Mouse (Mus musculus) forebrain, embryonic 11.5 days (tissue): ENCODE data around the gene Cped1. TPM values are rescaled to one million over a fixed set of nuclear protein-coding genes. Genes with fewer than 3 reads are reported as not detected.
A peak's percentile ranks its signal among the peaks of the same experiment; 100 is the strongest.

Source experiments
- ATAC-seq: fragments of 200-750 bp; cut with Nextera tagmentation; replicated peaks from 2 replicates; pipeline ENCODE4 v1.8.0; 2017; ENCODE audit warnings: moderate TSS enrichment; ENCODE audit not compliant: low FRiP score
- DNase-seq: peaks from one replicate; pipeline ENCODE4 v3.0.0-alpha.2; 2017; ENCODE audit warnings: low spot score
- H3K27ac ChIP-seq: fragments of 300-500 bp; sonication (generic); 2 replicates; pipeline ENCODE4 v1.5.1; 2014; ENCODE audit warnings: low read depth, low read length
- H3K27me3 ChIP-seq: fragments of 300-500 bp; sonication (generic); 2 replicates; pipeline ENCODE4 v1.6.1; 2014; ENCODE audit warnings: mild to moderate bottlenecking, low read length, mixed read lengths; ENCODE audit not compliant: control insufficient read depth, insufficient read depth
- H3K36me3 ChIP-seq: fragments of 300-500 bp; sonication (generic); 2 replicates; pipeline ENCODE4 v1.6.1; 2014; ENCODE audit warnings: mild to moderate bottlenecking, low read length, moderate library complexity, mixed read lengths; ENCODE audit not compliant: control insufficient read depth, insufficient read depth
- H3K4me1 ChIP-seq: fragments of 300-500 bp; sonication (generic); replicated peaks from 2 replicates; pipeline ENCODE4 v1.6.1; 2014; ENCODE audit warnings: low read length, mixed read lengths; ENCODE audit not compliant: control insufficient read depth, insufficient read depth
- H3K4me2 ChIP-seq: fragments of 300-500 bp; sonication (generic); 2 replicates; pipeline ENCODE4 v1.6.1; 2014; ENCODE audit warnings: low read depth, mild to moderate bottlenecking, low read length, moderate library complexity, mixed read lengths; ENCODE audit not compliant: severe bottlenecking
- H3K4me3 ChIP-seq: fragments of 300-500 bp; sonication (generic); 2 replicates; pipeline ENCODE4 v1.5.1; 2014; ENCODE audit warnings: low read depth, low read length
- H3K9ac ChIP-seq: fragments of 300-500 bp; sonication (generic); 2 replicates; pipeline ENCODE4 v1.6.1; 2014; ENCODE audit warnings: low read length
- H3K9me3 ChIP-seq: fragments of 300-500 bp; sonication (generic); 2 replicates; pipeline ENCODE4 v1.6.1; 2016; ENCODE audit warnings: low read length, mixed read lengths; ENCODE audit not compliant: control insufficient read depth
- WGBS: fragments of 180-500 bp; shearing (Covaris S2); extraction: QIAGEN DNeasy Blood & Tissue Kit; methylation state at CpG from one replicate; pipeline ENCODE4 v1.1.7; 2014; 5-methylcytosine and 5-hydroxymethylcytosine counted together
- polyA plus RNA-seq: library from polyadenylated mRNA; unstranded; fragments of >200 nt; fragmentation: Nextera tagmentation; extraction: Ambion mirVana; gene quantifications from 2 replicates; pipeline ENCODE4 v1.2.1, GENCODE M21; 2014

Cped1 gene
- polyA plus RNA-seq, 1 experiment from 2014 or later: 17.2 TPM

DNA sequence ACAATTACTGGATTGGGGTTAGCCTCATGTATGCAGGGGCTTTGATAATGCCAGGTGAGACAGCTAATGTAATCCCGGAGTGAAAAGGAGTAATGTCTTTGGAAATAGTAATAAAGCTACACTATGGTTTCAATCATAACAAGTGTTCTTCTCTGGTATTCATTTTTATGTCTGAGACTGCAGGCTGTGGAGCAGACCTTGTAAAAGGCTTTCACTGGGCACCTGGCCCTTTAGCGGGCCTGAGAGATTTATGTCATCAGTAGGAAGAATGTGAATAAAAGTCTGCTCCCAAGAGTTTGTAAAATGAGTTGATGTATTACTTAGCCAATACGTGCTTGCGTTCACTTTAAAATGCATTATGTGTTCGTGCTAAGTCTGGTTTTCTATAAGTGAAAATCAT is 108.1 kb downstream of the Cped1 start:
- ATAC-seq: no peak
- no peaks in the 10 kb centered on the region for H3K36me3 ChIP-seq
- no peak overlapping the region for H3K4me3 ChIP-seq
- H3K27me3 ChIP-seq: no peaks in the 10 kb centered on the region
- H3K27ac ChIP-seq: no peak overlapping the region
- no peaks in the 10 kb centered on the region for H3K4me1 ChIP-seq
- H3K9ac ChIP-seq: no peak overlapping the region
- DNase-seq: no peak
- no peaks in the 10 kb centered on the region for H3K9me3 ChIP-seq
- no peak overlapping the region for H3K4me2 ChIP-seq
- 92% methylated on average over 5 of the region's 5 CpGs for WGBS

DNA sequence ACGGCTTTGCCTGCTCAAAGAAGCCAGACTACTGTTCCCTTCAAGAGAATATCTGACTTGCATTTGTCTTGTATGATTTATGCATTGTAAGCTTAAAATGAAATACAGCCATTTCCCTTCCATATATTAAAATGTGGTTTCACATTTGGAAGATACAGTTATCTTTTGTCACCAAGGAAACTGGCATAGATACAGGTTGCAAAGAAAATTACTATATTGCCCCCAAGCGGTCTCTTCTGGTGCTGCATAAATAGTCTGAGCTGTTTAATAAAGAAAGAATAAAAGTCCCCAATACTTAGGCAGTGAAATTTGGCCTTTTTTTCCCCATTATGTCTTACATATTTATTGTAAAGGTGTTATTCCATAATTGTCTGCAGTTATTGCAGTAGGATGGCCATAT is 112.0 kb downstream of the Cped1 start:
- no peaks in the 10 kb centered on the region for H3K4me1 ChIP-seq
- H3K36me3 ChIP-seq: no peaks in the 10 kb centered on the region
- DNase-seq (no peak), ATAC-seq (0 out of 2 replicates have a peak, but pooled peaks have one; percentile 42)
- H3K9me3 ChIP-seq: no peaks in the 10 kb centered on the region
- no peak overlapping the region for H3K4me3 ChIP-seq
- no peak overlapping the region for H3K9ac ChIP-seq
- 49% methylated on average over 2 of the region's 2 CpGs for WGBS
- H3K27ac ChIP-seq: no peak overlapping the region
- H3K4me2 ChIP-seq: no peak overlapping the region
- no peaks in the 10 kb centered on the region for H3K27me3 ChIP-seq

DNA sequence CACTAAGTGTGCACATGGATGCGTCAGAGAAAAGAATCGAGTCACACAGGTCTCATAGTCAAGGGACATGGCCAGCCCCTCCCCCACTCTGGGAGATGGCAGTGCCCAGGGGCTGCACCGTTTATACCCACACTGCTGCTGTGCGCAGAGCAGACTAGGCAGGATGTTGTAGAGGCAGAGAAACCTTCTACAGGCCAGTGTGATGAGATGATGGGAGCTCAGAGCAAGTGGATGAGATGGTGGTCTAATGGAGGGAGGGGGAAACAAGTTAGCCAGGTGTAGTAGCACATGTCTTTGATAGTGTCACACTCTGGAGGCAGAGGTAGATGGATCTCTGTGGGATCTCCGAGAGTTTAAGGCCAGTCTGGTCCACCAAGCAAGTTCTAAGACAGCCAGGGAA is 114.1 kb downstream of the Cped1 start:
- Histone ChIP-seq H3K27ac (no peak overlapping the region), H3K9me3 (no peaks in the 10 kb centered on the region), H3K4me1 (peaks cover 4% of the 10 kb centered on the region; the same call in 1 of the 2 replicates), H3K27me3 (no peaks in the 10 kb centered on the region), H3K4me3 (no peak overlapping the region), H3K9ac (no peak overlapping the region), H3K36me3 (no peaks in the 10 kb centered on the region), H3K4me2 (no peak overlapping the region)
- ATAC-seq: no peak
- 79% methylated on average over 5 of the region's 5 CpGs for WGBS
- DNase-seq: no peak

DNA sequence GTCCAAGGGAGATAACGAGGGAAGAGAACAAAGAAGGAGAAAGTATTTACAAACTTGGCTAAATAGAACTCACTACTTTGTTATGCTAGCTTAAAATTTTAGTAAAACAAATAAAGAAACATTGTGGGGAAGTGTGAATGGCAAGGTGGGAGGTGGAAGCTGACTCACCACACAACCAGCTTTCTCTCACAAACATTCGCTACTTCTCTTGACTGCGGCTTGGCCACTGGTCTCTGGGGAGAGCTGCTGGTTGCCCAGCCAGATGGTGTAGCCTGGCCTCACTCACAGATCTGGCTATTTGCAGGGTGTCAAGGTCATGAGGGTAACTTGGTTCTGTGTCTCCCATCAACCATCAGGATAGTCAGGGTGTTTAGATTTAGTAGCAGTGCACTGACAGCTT is 116.2 kb downstream of the Cped1 start:
- DNase-seq (no peak), ATAC-seq (no peak)
- 75% methylated on average over 3 of the region's 3 CpGs for WGBS
- Histone ChIP-seq H3K36me3 (no peaks in the 10 kb centered on the region), H3K4me1 (peaks cover 4% of the 10 kb centered on the region; the same call in 1 of the 2 replicates), H3K27me3 (no peaks in the 10 kb centered on the region), H3K4me2 (no peak overlapping the region), H3K9me3 (no peaks in the 10 kb centered on the region), H3K27ac (no peak overlapping the region), H3K4me3 (no peak overlapping the region), H3K9ac (no peak overlapping the region)

DNA sequence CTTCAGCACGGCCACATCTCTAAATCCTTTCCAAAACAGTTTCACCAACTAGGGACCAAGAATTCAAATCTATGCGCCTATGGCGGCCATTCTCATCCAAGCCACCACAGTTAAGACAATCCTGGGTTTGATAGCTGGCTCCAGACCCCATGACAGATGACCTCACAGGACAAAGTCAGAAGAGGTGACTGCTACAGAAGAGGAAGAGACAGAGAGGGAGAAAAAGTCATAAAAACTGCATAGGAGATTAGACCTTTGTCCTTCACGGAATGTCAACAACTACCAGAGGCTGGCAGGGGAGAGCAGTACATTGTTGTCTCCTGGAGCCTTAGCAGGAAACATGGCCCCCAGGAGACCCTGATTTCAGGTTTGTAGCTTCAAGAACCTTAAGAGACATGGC is 117.0 kb downstream of the Cped1 start:
- no peaks in the 10 kb centered on the region for H3K9me3 ChIP-seq
- no peak overlapping the region for H3K9ac ChIP-seq
- H3K27me3 ChIP-seq: no peaks in the 10 kb centered on the region
- DNase-seq (no peak), ATAC-seq (no peak)
- WGBS: 87% methylated on average over 4 of the region's 4 CpGs
- H3K4me1 ChIP-seq: peaks cover 4% of the 10 kb centered on the region; the same call in 1 of the 2 replicates
- H3K27ac ChIP-seq: no peak overlapping the region
- H3K4me2 ChIP-seq: no peak overlapping the region
- no peak overlapping the region for H3K4me3 ChIP-seq
- H3K36me3 ChIP-seq: no peaks in the 10 kb centered on the region

DNA sequence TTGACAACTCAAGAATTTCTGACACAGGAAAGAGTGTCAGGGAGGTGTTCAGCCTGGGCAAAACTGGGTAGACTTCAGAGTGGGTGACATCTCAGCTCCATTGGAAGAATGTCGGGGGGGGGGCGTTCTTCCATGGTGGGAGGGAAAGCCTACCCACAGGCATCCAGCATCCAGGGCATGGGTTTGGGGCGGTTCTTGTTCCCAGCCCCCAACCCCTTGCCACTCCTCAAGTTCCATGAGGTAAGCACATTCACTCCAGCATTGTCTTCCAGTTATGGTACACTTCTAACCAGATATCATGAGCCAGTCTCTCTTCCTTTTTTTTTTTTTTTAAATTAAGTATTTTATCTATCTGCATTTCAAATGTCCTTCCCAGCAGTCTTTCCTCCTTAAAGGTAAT is 118.0 kb downstream of the Cped1 start:
- no peak overlapping the region for H3K4me2 ChIP-seq
- H3K9me3 ChIP-seq: no peaks in the 10 kb centered on the region
- H3K27me3 ChIP-seq: no peaks in the 10 kb centered on the region
- no peak for ATAC-seq
- H3K9ac ChIP-seq: no peak overlapping the region
- no peaks in the 10 kb centered on the region for H3K36me3 ChIP-seq
- peaks cover 4% of the 10 kb centered on the region; the same call in 1 of the 2 replicates for H3K4me1 ChIP-seq
- WGBS: 80% methylated on average over 3 of the region's 3 CpGs
- no peak overlapping the region for H3K4me3 ChIP-seq
- H3K27ac ChIP-seq: no peak overlapping the region
- no peak for DNase-seq

DNA sequence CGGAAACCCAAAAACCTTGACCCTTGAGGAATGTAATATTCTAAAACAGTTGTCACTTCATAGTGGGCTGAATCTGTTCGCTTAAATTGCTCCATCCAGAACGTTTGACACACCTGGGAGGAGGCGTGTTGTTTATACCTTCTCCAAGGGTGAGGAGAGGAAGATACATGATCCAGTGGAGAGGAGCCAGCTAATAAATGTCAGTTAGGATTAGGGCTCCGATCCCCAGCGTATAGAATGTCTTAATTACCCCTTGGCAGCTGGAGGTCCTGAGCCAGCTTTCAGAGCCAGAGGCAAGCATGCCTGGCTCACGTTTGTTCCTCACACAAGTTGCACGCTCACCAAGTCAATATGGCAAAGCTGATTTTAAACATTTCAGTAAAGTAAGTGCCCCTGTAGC is 118.5 kb downstream of the Cped1 start:
- Histone ChIP-seq H3K27me3 (no peaks in the 10 kb centered on the region), H3K9me3 (no peaks in the 10 kb centered on the region), H3K4me3 (no peak overlapping the region), H3K27ac (no peak overlapping the region), H3K4me1 (peaks cover 4% of the 10 kb centered on the region; the same call in 1 of the 2 replicates), H3K9ac (no peak overlapping the region), H3K36me3 (no peaks in the 10 kb centered on the region), H3K4me2 (no peak overlapping the region)
- WGBS: 13% methylated on average over 8 of the region's 8 CpGs
- no peak for DNase-seq
- ATAC-seq: no peak

DNA sequence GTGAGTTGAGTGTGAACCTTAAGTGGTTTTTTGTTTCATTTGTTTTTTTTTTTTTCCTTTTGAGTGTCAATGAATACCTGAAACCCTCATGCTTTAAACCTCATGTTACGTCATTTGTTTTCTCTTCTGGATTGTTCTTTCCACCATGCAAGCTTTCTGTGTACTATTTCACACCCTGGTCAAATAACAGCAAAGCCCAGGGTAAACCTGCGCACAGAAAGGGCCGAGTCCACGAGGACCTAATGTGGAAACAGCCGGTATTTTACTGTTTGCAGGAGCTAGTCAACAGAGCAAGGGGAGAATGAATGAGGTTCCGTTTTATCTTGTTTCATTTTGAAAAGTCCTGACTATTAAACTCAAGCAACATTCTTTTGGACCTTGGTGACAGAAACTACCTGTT is 128.4 kb downstream of the Cped1 start:
- H3K9ac ChIP-seq: no peak overlapping the region
- H3K9me3 ChIP-seq: no peaks in the 10 kb centered on the region
- no peaks in the 10 kb centered on the region for H3K4me1 ChIP-seq
- DNase-seq (no peak), ATAC-seq (no peak)
- H3K4me2 ChIP-seq: no peak overlapping the region
- no peak overlapping the region for H3K4me3 ChIP-seq
- 83% methylated on average over 6 of the region's 6 CpGs for WGBS
- H3K27ac ChIP-seq: no peak overlapping the region
- H3K36me3 ChIP-seq: no peaks in the 10 kb centered on the region
- no peaks in the 10 kb centered on the region for H3K27me3 ChIP-seq

DNA sequence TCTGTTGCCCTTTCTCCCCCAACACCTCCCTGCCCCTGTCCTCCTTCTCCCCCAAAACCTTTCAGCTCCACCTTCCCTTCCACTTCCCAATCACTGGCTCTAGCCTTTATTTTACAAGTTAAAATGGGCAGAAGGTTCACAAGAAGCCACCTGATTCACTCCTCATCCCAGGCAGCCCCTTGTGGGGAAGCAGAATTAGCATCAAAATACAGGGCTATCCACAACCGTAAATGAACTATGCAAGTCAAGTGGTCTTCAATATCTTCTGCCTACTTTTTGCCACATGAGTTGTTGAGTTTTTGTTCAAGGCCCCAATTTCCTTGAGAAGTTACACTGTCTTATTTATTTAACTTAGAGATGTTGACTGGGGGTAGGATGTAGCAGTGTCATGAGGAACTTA is 131.0 kb downstream of the Cped1 start:
- H3K36me3 ChIP-seq: no peaks in the 10 kb centered on the region
- no peaks in the 10 kb centered on the region for H3K27me3 ChIP-seq
- ATAC-seq (no peak), DNase-seq (no peak)
- no peak overlapping the region for H3K4me2 ChIP-seq
- no peak overlapping the region for H3K27ac ChIP-seq
- H3K4me3 ChIP-seq: no peak overlapping the region
- no peaks in the 10 kb centered on the region for H3K4me1 ChIP-seq
- WGBS: 76% methylated on average over 1 of the region's 1 CpGs
- no peak overlapping the region for H3K9ac ChIP-seq
- H3K9me3 ChIP-seq: no peaks in the 10 kb centered on the region
